Mouse (Mus musculus): ENCODE data around the gene Abcb8. TPM values are rescaled to one million over a fixed set of nuclear protein-coding genes. Genes with fewer than 3 reads are reported as not detected.
"Not testable (repeated sequence)": the region's sequence is repeated elsewhere in the genome, so short reads cannot be mapped to it uniquely, and the experiment has no call there.

Abcb8 gene
- polyA plus RNA-seq, 1 experiment, result 61.0 TPM

- DNase-seq (ENCODE audit: low read depth), result peak; percentile 95
Measured at GRCm38 (mm10) chr5:24394165-24394894, 867 bp downstream of the Abcb8 start.

- not testable (repeated sequence) for DNase-seq (ENCODE audit: low read depth)
Measured at GRCm38 (mm10) chr5:24396254-24396653, 2.8 kb downstream of the Abcb8 start.

DNA sequence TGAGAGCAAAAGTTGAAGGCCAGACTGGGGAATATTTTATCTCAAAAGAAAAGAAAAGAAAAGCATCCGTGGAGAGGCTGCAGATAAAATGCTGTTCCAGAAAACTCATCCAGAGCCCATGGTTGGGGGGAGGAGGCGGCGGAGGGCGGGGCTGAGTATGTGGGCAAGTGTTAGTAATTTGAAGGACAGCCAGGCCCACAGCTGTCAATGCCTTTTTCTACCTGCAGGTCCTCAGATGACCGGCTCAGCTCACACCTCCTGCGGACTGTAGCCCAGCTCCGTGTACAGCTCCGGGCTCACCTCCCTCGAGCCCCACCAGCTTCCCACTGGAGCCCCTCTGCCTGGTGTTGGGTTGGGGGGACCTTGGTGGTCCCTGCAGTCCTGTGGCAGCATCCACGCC is 6.2 kb downstream of the Abcb8 start:
- DNase-seq (ENCODE audit: low read depth), result no peak

GRCm38 (mm10) chr5:24400362-24400761 is 6.9 kb downstream of the Abcb8 start:
- no peak for DNase-seq (ENCODE audit: low read depth)

DNA sequence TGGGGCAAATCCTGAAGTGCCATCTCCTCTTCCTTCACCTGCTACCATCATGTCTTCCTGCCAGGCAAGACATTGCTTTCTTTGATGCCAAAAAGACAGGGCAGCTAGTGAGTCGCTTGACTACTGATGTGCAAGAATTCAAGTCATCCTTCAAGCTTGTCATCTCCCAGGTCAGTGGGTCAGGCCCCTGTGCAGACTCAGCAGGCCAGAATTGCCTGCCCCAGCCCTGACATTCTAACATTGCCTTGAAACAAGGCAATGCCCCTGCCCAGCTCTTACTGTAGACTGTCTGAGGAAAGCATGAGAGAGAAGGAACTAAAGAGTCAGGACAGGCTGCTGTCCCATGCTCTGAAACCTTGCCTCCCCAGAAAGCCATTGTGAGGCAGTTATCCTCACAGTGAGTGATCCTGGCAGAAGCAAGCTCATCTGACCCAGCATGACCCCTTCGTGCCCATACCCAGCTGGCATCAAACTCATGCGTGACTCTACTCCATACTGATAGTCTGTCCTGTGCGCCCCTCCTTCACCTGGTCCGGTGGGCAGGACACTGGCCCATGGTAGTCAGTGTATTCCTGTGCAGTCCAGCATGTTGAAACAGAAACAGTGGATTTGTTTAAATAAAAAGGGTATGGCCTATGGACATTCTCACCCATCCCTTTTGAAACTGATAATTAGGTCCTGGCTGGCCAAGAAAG is 7.6 kb downstream of the Abcb8 start:
- no peak for DNase-seq (ENCODE audit: low read depth)

- no peak for DNase-seq (ENCODE audit: low read depth)
Measured at GRCm38 (mm10) chr5:24401969-24402368, 8.5 kb downstream of the Abcb8 start.

- DNase-seq (ENCODE audit: low read depth), result no peak
Measured at GRCm38 (mm10) chr5:24404594-24405360, 11.3 kb downstream of the Abcb8 start.

DNA sequence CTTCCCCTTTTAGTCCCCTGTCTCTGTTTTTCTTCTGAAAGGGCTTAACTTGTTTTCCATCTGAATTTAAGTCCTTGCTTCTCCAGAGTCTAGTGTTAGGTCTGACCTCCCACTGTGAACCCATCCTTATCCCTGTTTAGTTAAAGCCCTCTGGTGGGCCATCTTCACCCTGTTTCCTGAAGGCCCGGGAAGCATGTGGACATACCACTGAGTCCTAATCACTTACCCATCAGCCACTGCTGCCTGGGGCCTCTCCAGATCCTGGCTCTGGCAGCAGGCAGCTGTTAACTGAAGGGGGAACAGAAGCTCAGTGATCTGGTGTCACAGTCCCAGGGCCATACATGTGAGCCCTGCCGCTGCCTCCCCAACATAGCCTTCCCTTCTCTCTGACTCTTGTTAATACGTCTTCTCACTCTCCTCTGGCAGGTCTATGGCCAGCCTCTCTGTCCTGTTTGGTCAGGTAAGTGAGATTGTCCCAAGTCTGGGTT is 12.0 kb downstream of the Abcb8 start:
- no peak for DNase-seq (ENCODE audit: low read depth)

- no peak for DNase-seq (ENCODE audit: low read depth)
Measured at GRCm38 (mm10) chr5:24408651-24409050, 15.2 kb downstream of the Abcb8 start.

DNA sequence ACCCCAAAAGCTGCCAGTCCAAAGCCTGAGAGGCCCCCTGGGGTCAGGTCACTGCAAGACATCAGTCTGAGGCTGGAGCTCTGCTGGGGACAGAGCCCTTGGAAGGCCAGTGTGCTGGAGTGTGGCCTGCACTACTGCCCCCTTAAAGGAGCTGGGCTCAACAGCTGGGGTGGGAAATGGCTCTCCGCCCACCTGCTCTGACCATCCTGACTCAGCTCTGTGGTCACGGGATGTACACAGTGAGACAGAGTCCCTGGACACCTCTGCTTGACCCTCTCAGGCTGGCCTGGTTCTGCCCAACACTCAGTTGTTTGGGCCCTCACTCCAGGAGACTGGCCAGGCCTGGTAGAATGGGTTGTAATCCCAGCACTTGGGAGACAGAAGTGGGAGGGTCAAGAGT is 16.0 kb downstream of the Abcb8 start:
- DNase-seq (ENCODE audit: low read depth), result no peak

- no peak for DNase-seq (ENCODE audit: low read depth)
Measured at GRCm38 (mm10) chr5:24412063-24412462, 18.6 kb downstream of the Abcb8 start.

GRCm38 (mm10) chr5:24413042-24413693 is 19.7 kb downstream of the Abcb8 start, which contains the start of gene Asic3:
TSS of gene Asic3 (plus strand) at chr5:24413392.
- no peak for DNase-seq (ENCODE audit: low read depth)

DNA sequence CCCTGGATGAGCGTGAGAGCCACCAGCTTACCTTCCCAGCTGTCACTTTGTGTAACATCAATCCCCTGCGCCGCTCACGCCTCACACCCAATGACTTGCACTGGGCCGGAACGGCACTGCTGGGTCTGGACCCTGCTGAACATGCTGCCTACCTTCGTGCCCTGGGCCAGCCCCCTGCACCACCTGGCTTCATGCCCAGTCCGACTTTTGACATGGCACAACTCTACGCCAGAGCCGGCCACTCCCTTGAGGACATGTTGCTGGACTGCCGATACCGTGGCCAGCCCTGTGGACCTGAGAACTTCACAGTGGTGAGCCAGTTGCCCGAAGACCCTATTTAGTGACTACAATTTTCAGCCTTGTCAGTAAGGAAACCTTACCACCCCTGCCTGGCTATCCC is 20.5 kb downstream of the Abcb8 start:
- no peak for DNase-seq (ENCODE audit: low read depth)

- DNase-seq (ENCODE audit: low read depth), result no peak
Measured at GRCm38 (mm10) chr5:24416222-24416736, 22.8 kb downstream of the Abcb8 start.

DNA sequence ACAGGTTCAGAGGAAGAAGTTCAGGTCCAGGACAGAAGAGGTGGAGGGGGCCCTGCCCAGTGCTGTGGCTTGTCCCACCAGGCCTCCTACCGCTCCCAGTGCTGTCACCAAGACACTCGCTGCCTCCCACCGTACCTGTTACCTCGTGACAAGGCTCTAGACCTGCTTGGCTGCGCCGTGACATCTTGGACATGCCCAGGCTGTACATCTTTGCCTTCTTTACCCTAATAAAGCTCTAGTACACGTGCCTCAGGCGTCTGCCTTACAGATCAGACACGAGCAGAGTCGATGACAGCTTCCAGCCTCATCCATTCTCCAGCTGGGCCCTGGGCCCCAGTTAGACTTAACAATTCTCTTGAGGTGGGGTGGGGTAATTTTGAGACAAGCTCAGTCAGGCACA is 24.1 kb downstream of the Abcb8 start:
- no peak for DNase-seq (ENCODE audit: low read depth)

DNA sequence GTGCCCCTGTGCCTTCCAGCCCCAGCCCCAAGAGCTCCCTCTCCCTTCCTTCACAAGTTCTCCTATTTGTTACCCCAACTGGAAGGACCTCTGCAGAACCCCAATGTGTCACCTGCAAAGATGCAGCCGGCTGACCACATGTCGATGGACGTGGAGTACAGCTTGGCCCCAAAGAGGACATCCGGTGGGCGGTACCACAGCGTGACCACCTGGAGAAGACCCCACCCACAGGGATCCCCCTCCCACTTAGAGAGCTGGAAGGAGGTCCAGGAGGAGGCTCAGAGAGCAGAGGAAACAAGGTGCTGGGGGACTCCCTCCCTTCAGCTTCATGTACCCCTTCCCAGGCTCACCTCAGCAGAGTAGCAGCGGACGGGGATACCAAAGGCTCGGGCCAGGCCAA is 26.9 kb downstream of the Abcb8 start:
- DNase-seq (ENCODE audit: low read depth), result no peak

GRCm38 (mm10) chr5:24423129-24424003 is 29.9 kb downstream of the Abcb8 start, which contains the start of the genes Cdk5 and Slc4a2:
TSS of gene Cdk5 (minus strand) at chr5:24423530.
TSS of gene Slc4a2 (plus strand) at chr5:24423837.
- DNase-seq (ENCODE audit: low read depth), result peak; percentile 96

- no peak for DNase-seq (ENCODE audit: low read depth)
Measured at GRCm38 (mm10) chr5:24424004-24424781, 30.7 kb downstream of the Abcb8 start.

GRCm38 (mm10) chr5:24424861-24425411 is 31.5 kb downstream of the Abcb8 start:
- no peak for DNase-seq (ENCODE audit: low read depth)
